Mouse (Mus musculus) T-helper 1 cell (primary cell): ENCODE data around the gene Telo2.
"Not testable (repeated sequence)": the region's sequence is repeated elsewhere in the genome, so short reads cannot be mapped to it uniquely, and the experiment has no call there.

ENCODE experiments used
- in situ Hi-C: fragments of 300-600 bp; cut with MboI, MseI; formaldehyde crosslinking; loops from one replicate; pipeline ENCODE4 v1.15.1; 2025; ENCODE audit warnings: high pct_unique_total_duplicates

Gene Telo2

GRCm38 (mm10) chr17:25115664-25116432 is at the start of gene Telo2:
TSS of gene Telo2 (minus strand) at chr17:25115967.
- in situ Hi-C loops, result no loop called here

GRCm38 (mm10) chr17:25164770-25165169 is 49.0 kb upstream of the Telo2 start:
- in situ Hi-C loops, result no loop called here

- in situ Hi-C loops, result no loop called here
Observed at GRCm38 (mm10) chr17:25163387-25163786, 47.6 kb upstream of the Telo2 start.

- in situ Hi-C loops, result no loop called here
Observed at GRCm38 (mm10) chr17:25162161-25162560, 46.4 kb upstream of the Telo2 start, which contains the start of gene Ccdc154. TSS of gene Ccdc154 (plus strand) at chr17:25162461.

GRCm38 (mm10) chr17:25139960-25140359 is 24.2 kb upstream of the Telo2 start:
- in situ Hi-C loops, result no loop called here

- in situ Hi-C loops, result no loop called here
Observed at GRCm38 (mm10) chr17:25138803-25139202, 23.0 kb upstream of the Telo2 start.

- in situ Hi-C loops, result no loop called here
Observed at GRCm38 (mm10) chr17:25135622-25136021, 19.9 kb upstream of the Telo2 start.

- in situ Hi-C loops, result no loop called here
Observed at GRCm38 (mm10) chr17:25133275-25133698, 17.5 kb upstream of the Telo2 start, which contains the start of gene Clcn7. TSS of gene Clcn7 (plus strand) at chr17:25133391.

GRCm38 (mm10) chr17:25130060-25130459 is 14.3 kb upstream of the Telo2 start:
- in situ Hi-C loops, result no loop called here

GRCm38 (mm10) chr17:25127681-25128080 is 11.9 kb upstream of the Telo2 start:
- in situ Hi-C loops, result no loop called here

GRCm38 (mm10) chr17:25127079-25127478 is 11.3 kb upstream of the Telo2 start:
- in situ Hi-C loops, result no loop called here

- in situ Hi-C loops, result not testable (repeated sequence)
Observed at GRCm38 (mm10) chr17:25125442-25126060, 9.8 kb upstream of the Telo2 start.

GRCm38 (mm10) chr17:25123979-25124378 is 8.2 kb upstream of the Telo2 start:
- in situ Hi-C loops, result no loop called here

- in situ Hi-C loops, result no loop called here
Observed at GRCm38 (mm10) chr17:25120406-25120805, 4.6 kb upstream of the Telo2 start, which contains the start of gene Ptx4. TSS of gene Ptx4 (plus strand) at chr17:25120760.

- in situ Hi-C loops, result no loop called here
Observed at GRCm38 (mm10) chr17:25117263-25117662, 1.5 kb upstream of the Telo2 start.

- in situ Hi-C loops, result loop anchor here (5.0 kb wide), 1 partner anchor 157 kb away; the partner anchor contains the start of gene Ube2i
Observed at GRCm38 (mm10) chr17:25114908-25115645, 690 bp downstream of the Telo2 start.

GRCm38 (mm10) chr17:25112423-25112810 is 3.4 kb downstream of the Telo2 start:
- in situ Hi-C loops, result loop anchor here (5.0 kb wide), 1 partner anchor 160 kb away; the partner anchor contains the start of gene Ube2i

GRCm38 (mm10) chr17:25111739-25112422 is 3.9 kb downstream of the Telo2 start:
- in situ Hi-C loops, result loop anchor here (5.0 kb wide), 1 partner anchor 160 kb away; the partner anchor contains the start of gene Ube2i

GRCm38 (mm10) chr17:25111220-25111619 is 4.5 kb downstream of the Telo2 start:
- in situ Hi-C loops, result loop anchor here (5.0 kb wide), 1 partner anchor 161 kb away; the partner anchor contains the start of gene Ube2i

- in situ Hi-C loops, result loop anchor here (5.0 kb wide), 1 partner anchor 162 kb away; the partner anchor contains the start of gene Ube2i
Observed at GRCm38 (mm10) chr17:25110590-25110989, 5.2 kb downstream of the Telo2 start.

GRCm38 (mm10) chr17:25109578-25109977 is 6.2 kb downstream of the Telo2 start:
- in situ Hi-C loops, result no loop called here
